Mouse (Mus musculus): ENCODE measurements around the gene Gm11985. TPM values are rescaled to one million over a fixed set of nuclear protein-coding genes. Genes with fewer than 3 reads are reported as not detected.

Gm11985 gene
- polyA plus RNA-seq, 1 experiment from 2014 or later: not detected

DNA sequence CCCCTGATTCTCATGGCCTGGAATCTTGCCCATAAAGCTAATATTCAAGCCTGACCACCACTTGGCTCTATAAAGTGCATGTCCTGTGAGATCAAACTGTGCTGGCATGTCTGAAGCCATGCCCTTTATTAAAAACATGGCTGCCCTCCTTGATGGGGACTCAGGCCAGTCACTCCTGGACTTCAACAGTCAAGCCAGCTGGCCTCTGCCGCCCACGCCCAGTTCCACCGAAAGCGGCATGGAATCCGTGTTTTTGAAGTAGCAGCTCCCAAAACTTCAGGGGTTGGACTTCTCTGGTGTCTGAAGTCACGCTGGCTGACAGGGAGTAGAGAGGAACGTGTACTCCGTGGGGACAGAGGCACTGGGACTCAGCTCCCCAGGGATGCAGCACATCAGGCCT is 40.8 kb downstream of the Gm11985 start:
- Histone ChIP-seq H3K9ac (no peak overlapping the region), H3K4me3 (no peak overlapping the region), H3K4me1 (no peaks in the 10 kb centered on the region), H3K4me2 (replicated peaks) (no peak overlapping the region), H3K27me3 (replicated peaks) (no peaks in the 10 kb centered on the region), H3K27ac (no peak overlapping the region), H3K9me3 (no peaks in the 10 kb centered on the region), H3K36me3 (no peaks in the 10 kb centered on the region; the same call in 1 of the 2 replicates)
- WGBS: 91% methylated on average over 8 of the region's 8 CpGs
- ATAC-seq (ENCODE audit: low FRiP score, low read depth): no peak

GRCm38 (mm10) chr11:7145221-7145620 is 43.1 kb downstream of the Gm11985 start:
- Histone ChIP-seq H3K4me2 (replicated peaks) (no peak overlapping the region), H3K4me3 (no peak overlapping the region), H3K36me3 (no peaks in the 10 kb centered on the region), H3K9ac (no peak overlapping the region), H3K27ac (no peak overlapping the region), H3K9me3 (no peaks in the 10 kb centered on the region), H3K27me3 (replicated peaks) (no peaks in the 10 kb centered on the region), H3K4me1 (no peaks in the 10 kb centered on the region)
- 71% methylated on average over 4 of the region's 4 CpGs for WGBS
- no peak for ATAC-seq (ENCODE audit: low FRiP score, low read depth)

DNA sequence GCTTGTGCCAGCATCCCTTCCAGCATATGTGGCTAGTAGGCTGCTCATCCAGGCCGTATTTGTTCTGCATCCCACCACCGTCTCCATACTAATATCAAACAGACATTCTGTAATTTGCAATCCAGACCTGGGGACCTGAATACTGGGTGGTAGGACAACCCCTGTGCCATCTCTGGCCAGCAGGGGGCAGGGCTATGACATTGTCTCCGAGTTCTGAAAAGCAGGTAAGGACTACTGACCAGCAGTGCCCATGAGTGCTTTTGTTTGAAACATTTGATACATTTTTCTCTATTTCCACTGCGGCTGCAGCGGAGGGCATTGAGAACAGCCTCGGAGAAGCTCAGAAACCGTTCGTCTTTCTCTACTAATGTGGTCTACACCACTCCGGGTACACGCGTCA is 44.0 kb downstream of the Gm11985 start:
- H3K4me3 ChIP-seq: no peak overlapping the region
- no peaks in the 10 kb centered on the region for H3K4me1 ChIP-seq
- H3K27ac ChIP-seq: no peak overlapping the region
- H3K36me3 ChIP-seq: no peaks in the 10 kb centered on the region
- ATAC-seq (ENCODE audit: low FRiP score, low read depth): no peak
- no peaks in the 10 kb centered on the region for H3K9me3 ChIP-seq
- no peak overlapping the region for H3K9ac ChIP-seq
- H3K27me3 ChIP-seq (replicated peaks): no peaks in the 10 kb centered on the region
- no peak overlapping the region for H3K4me2 ChIP-seq (replicated peaks)
- 91% methylated on average over 11 of the region's 11 CpGs for WGBS

DNA sequence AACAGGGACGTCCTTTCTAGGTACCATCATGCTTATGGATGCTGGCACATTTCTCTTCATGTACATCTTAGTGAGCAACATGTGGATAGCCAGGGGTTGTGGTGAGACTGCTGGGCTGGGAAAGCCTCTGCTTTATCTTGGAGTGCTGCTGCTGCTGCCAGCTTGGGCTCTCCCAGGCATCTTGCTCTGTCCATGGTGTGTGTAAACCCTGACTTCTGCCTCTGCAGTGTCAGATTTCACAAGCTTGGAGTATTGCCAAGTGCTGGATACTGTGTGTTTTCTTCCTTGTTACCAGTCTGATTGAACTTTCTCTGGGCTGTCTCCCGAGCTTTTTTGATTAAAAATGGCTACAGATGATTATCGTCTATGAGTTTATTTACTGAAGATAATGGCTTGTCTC is 45.6 kb downstream of the Gm11985 start:
- 66% methylated on average over 3 of the region's 3 CpGs for WGBS
- Histone ChIP-seq H3K4me3 (no peak overlapping the region), H3K9me3 (no peaks in the 10 kb centered on the region), H3K4me1 (no peaks in the 10 kb centered on the region), H3K27ac (no peak overlapping the region), H3K9ac (no peak overlapping the region), H3K4me2 (replicated peaks) (no peak overlapping the region), H3K36me3 (no peaks in the 10 kb centered on the region; the same call in 1 of the 2 replicates), H3K27me3 (replicated peaks) (no peaks in the 10 kb centered on the region)
- no peak for ATAC-seq (ENCODE audit: low FRiP score, low read depth)

DNA sequence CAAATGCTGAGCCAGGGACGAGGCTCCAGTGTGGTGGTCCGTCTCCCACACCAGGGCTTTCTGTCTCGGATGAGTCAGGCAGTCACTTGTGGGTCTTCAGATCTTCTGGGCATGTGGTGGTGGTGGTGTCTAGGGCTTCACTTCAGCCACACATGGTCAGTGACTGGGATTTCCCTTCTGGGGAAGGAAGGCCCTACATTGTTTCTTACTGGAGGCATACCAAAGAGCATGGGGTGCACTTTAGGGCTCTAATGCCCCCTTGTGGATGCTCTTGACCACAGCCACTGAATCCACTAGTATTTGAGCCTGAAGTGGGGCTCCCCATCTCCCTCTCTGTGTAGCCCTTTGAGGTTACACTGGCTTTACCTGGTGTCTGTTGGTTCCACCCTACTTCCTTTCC is 47.9 kb downstream of the Gm11985 start:
- H3K4me1 ChIP-seq: no peaks in the 10 kb centered on the region
- no peaks in the 10 kb centered on the region; the same call in 1 of the 2 replicates for H3K36me3 ChIP-seq
- no peak overlapping the region for H3K4me3 ChIP-seq
- no peaks in the 10 kb centered on the region for H3K27me3 ChIP-seq (replicated peaks)
- H3K9ac ChIP-seq: no peak overlapping the region
- WGBS: 94% methylated on average over 3 of the region's 3 CpGs
- no peaks in the 10 kb centered on the region for H3K9me3 ChIP-seq
- H3K4me2 ChIP-seq (replicated peaks): no peak overlapping the region
- H3K27ac ChIP-seq: no peak overlapping the region
- ATAC-seq (ENCODE audit: low FRiP score, low read depth): peak; percentile 49; the same call in 1 of the 2 replicates

GRCm38 (mm10) chr11:7138370-7138769 is 50.0 kb downstream of the Gm11985 start:
- Histone ChIP-seq H3K9me3 (no peaks in the 10 kb centered on the region), H3K9ac (no peak overlapping the region), H3K4me3 (no peak overlapping the region), H3K36me3 (no peaks in the 10 kb centered on the region; the same call in 1 of the 2 replicates), H3K4me2 (replicated peaks) (no peak overlapping the region), H3K27me3 (replicated peaks) (no peaks in the 10 kb centered on the region), H3K4me1 (no peaks in the 10 kb centered on the region), H3K27ac (no peak overlapping the region)
- 86% methylated on average over 8 of the region's 8 CpGs for WGBS
- ATAC-seq (ENCODE audit: low FRiP score, low read depth): no peak

DNA sequence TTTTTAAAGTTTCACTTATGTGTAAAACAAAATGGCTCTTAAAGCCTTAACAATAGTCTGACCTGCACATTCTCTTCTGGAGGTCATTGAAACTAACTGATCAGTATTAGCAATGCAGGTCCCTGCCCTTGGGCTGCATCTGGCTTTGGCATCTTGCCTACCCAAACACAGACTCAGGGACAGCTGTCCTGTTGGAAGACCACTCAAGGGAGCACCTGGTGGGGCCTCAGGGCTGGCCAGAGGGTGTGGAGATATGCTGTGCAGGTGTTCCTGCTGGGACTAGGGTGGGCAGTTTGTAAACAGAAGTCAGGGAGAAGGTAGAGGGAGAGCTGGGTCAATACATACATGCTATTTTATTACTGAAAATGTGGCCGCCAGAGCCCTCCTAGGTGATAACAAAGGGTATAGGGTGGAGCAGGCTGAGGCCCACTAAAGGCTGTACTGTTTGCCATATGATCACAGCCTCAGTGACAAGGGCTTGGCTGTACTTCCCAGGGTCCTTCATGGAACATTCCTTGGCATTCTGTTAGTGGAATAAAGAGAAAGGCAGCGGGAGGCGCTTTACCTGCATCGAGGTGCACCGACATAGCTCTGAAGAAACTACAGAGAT is 52.0 kb downstream of the Gm11985 start:
- H3K9ac ChIP-seq: no peak overlapping the region
- H3K27ac ChIP-seq: no peak overlapping the region
- no peaks in the 10 kb centered on the region for H3K9me3 ChIP-seq
- no peaks in the 10 kb centered on the region for H3K4me1 ChIP-seq
- no peak overlapping the region for H3K4me2 ChIP-seq (replicated peaks)
- no peak for ATAC-seq (ENCODE audit: low FRiP score, low read depth)
- no peaks in the 10 kb centered on the region; the same call in 1 of the 2 replicates for H3K36me3 ChIP-seq
- no peaks in the 10 kb centered on the region for H3K27me3 ChIP-seq (replicated peaks)
- no peak overlapping the region for H3K4me3 ChIP-seq
- 96% methylated on average over 5 of the region's 5 CpGs for WGBS

GRCm38 (mm10) chr11:7135763-7136162 is 52.6 kb downstream of the Gm11985 start:
- no peak overlapping the region for H3K4me3 ChIP-seq
- H3K9ac ChIP-seq: no peak overlapping the region
- no peaks in the 10 kb centered on the region for H3K4me1 ChIP-seq
- H3K27ac ChIP-seq: no peak overlapping the region
- H3K27me3 ChIP-seq (replicated peaks): no peaks in the 10 kb centered on the region
- H3K36me3 ChIP-seq: no peaks in the 10 kb centered on the region; the same call in 1 of the 2 replicates
- 91% methylated on average over 9 of the region's 9 CpGs for WGBS
- no peaks in the 10 kb centered on the region for H3K9me3 ChIP-seq
- no peak overlapping the region for H3K4me2 ChIP-seq (replicated peaks)
- ATAC-seq (ENCODE audit: low FRiP score, low read depth): no peak

DNA sequence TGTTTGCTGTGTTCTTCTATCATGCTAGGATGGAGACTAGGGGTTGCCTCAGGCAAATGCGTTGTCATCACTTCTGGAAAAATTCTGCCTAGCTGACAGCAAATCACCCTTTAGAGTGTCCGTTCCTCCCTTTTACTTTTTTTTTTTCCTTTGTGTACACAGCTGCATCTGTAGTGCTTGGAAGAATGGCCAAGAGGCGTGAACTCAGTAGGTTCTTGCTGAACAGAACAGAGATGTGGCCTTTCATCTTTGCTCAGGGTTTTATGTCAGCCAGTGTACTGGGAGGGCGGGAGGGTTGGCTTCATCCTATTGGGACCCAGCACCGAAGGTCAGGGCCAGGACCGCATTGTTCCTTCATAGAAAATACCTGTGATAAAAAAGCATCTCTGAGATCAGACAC is 53.1 kb downstream of the Gm11985 start:
- Histone ChIP-seq H3K9me3 (no peaks in the 10 kb centered on the region), H3K36me3 (no peaks in the 10 kb centered on the region; the same call in 1 of the 2 replicates), H3K4me2 (replicated peaks) (no peak overlapping the region), H3K27ac (no peak overlapping the region), H3K9ac (no peak overlapping the region), H3K27me3 (replicated peaks) (no peaks in the 10 kb centered on the region), H3K4me1 (no peaks in the 10 kb centered on the region), H3K4me3 (no peak overlapping the region)
- no peak for ATAC-seq (ENCODE audit: low FRiP score, low read depth)
- WGBS: 71% methylated on average over 6 of the region's 6 CpGs

DNA sequence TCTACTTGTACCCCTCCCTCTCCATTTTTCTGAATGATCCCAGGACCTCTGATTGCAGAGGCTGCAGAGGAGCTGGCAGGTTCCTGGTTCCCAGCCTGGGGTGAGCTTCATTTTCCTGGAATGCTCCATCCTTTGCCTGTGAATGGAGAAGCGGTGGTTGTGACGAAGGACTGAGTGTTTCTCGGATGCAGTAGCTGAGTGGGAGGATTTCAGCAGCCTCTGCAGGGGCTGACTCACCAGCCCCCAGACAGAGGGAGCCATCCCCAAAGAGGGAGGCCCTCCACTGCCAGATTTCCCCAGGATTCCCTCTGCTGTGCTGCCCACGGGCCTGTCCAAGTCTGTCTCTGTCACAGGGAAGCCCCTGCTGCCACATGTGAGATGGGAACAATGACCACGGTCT is 54.0 kb downstream of the Gm11985 start:
- Histone ChIP-seq H3K9ac (no peak overlapping the region), H3K4me3 (no peak overlapping the region), H3K4me2 (replicated peaks) (no peak overlapping the region), H3K9me3 (no peaks in the 10 kb centered on the region), H3K27me3 (replicated peaks) (no peaks in the 10 kb centered on the region), H3K4me1 (no peaks in the 10 kb centered on the region), H3K27ac (no peak overlapping the region), H3K36me3 (no peaks in the 10 kb centered on the region; the same call in 1 of the 2 replicates)
- 84% methylated on average over 5 of the region's 5 CpGs for WGBS
- no peak for ATAC-seq (ENCODE audit: low FRiP score, low read depth)

GRCm38 (mm10) chr11:7133736-7134135 is 54.6 kb downstream of the Gm11985 start:
- no peak overlapping the region for H3K9ac ChIP-seq
- no peak overlapping the region for H3K27ac ChIP-seq
- H3K27me3 ChIP-seq (replicated peaks): no peaks in the 10 kb centered on the region
- H3K4me2 ChIP-seq (replicated peaks): no peak overlapping the region
- H3K36me3 ChIP-seq: no peaks in the 10 kb centered on the region; the same call in 1 of the 2 replicates
- WGBS: 89% methylated on average over 5 of the region's 5 CpGs
- no peaks in the 10 kb centered on the region for H3K9me3 ChIP-seq
- H3K4me1 ChIP-seq: no peaks in the 10 kb centered on the region
- no peak for ATAC-seq (ENCODE audit: low FRiP score, low read depth)
- no peak overlapping the region for H3K4me3 ChIP-seq

Measured in neural tube, embryonic 12.5 days (tissue).